Mouse (Mus musculus) limb, embryonic 15.5 days (tissue): Measurements from ENCODE around the gene Ppcdc. TPM values are rescaled to one million over a fixed set of nuclear protein-coding genes. Genes with fewer than 3 reads are reported as not detected.

ENCODE experiments used
- ATAC-seq: fragments of 200-750 bp; cut with Nextera tagmentation; 2 replicates; pipeline ENCODE4 v1.8.0; 2017; ENCODE audit warnings: low read depth, moderate TSS enrichment; ENCODE audit not compliant: insufficient number of reproducible peaks, low FRiP score, low TSS enrichment
- H3K27ac ChIP-seq: fragments of 300-500 bp; sonication (generic); 2 replicates; pipeline ENCODE4 v1.5.1; 2015; ENCODE audit warnings: moderate library complexity, mild to moderate bottlenecking, inconsistent platforms
- H3K27me3 ChIP-seq: fragments of 300-500 bp; sonication (generic); 2 replicates; pipeline ENCODE4 v1.6.1; 2015; ENCODE audit warnings: inconsistent platforms
- H3K36me3 ChIP-seq: fragments of 300-500 bp; sonication (generic); 2 replicates; pipeline ENCODE4 v1.6.1; 2015; ENCODE audit warnings: inconsistent platforms
- H3K4me1 ChIP-seq: fragments of 300-500 bp; sonication (generic); 2 replicates; pipeline ENCODE4 v1.6.1; 2015; ENCODE audit warnings: inconsistent platforms
- H3K4me2 ChIP-seq: fragments of 300-500 bp; sonication (generic); 2 replicates; pipeline ENCODE4 v1.6.1; 2015; ENCODE audit warnings: mild to moderate bottlenecking, inconsistent platforms
- H3K4me3 ChIP-seq: fragments of 300-500 bp; sonication (generic); 2 replicates; pipeline ENCODE4 v1.5.1; 2015; ENCODE audit warnings: mild to moderate bottlenecking, inconsistent platforms
- H3K9ac ChIP-seq: fragments of 300-500 bp; sonication (generic); 2 replicates; pipeline ENCODE4 v1.6.1; 2015; ENCODE audit warnings: inconsistent platforms
- H3K9me3 ChIP-seq: fragments of 300-500 bp; sonication (generic); 2 replicates; pipeline ENCODE4 v1.6.1; 2016; ENCODE audit warnings: inconsistent platforms
- WGBS: fragments of 180-500 bp; shearing (Covaris S2); methylation state at CpG from one replicate; pipeline ENCODE4 v1.1.7; 2015; 5-methylcytosine and 5-hydroxymethylcytosine counted together
- polyA plus RNA-seq: library from polyadenylated mRNA; unstranded; fragments of >200 nt; fragmentation: Nextera tagmentation; extraction: Ambion mirVana; gene quantifications from 2 replicates; pipeline ENCODE4 v1.2.1, GENCODE M21; 2015

Ppcdc gene
- polyA plus RNA-seq, 1 experiment from 2014 or later, result 23.3 TPM

DNA sequence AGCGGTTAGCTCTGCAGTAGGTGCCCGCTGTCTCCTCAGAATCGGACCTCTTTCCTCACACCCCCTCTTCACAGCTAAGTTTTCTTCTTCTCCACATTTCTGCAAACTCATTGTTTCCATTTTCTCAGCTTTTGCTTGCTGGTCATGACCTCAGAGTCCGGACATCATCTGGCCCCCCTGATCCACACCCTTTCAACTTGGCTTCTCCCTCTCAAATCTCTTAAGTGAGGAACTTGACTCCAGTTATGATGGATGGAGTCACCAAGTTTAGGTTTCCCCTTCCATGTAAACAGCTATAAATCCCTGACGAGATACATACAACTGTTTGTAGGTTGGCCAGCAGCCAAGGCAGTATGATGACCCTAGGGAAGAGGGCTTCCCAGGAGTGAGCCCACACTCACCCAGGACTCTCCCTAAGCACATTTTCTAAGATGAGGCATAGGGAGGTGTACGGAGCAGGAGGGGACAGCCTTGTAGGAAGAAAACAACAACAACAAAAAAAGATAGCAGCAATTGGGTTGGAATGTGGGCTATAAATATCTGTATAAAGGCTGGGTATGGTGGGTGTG, 96.9 kb downstream of the Ppcdc start:
- ATAC-seq, result no peak
- Histone ChIP-seq H3K4me3 (no peak overlapping the region), H3K9ac (no peak overlapping the region), H3K27me3 (no peaks in the 10 kb centered on the region), H3K9me3 (no peaks in the 10 kb centered on the region), H3K4me1 (no peaks in the 10 kb centered on the region), H3K36me3 (no peaks in the 10 kb centered on the region), H3K27ac (no peak overlapping the region), H3K4me2 (no peak overlapping the region)
- WGBS, result 70% methylated on average over 6 of the region's 6 CpGs

DNA sequence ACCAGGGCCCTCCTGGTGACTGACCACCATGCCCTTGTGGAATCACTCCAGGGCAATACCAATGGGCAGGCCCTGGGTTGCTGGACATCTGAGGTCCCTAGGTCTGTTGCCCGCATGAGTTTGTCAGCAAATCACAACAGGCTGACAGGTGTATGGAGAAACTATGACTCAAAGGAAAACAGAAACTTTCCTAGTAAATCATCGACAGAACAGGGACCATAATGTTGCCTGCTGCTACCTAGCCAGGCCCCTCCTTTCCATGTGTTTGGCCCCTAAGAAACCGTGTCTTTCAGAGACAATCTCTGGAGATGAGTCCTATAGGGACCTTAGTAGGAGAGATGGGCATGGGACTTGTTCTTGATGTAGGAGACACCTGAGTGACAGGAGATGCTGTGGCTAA, 97.7 kb downstream of the Ppcdc start:
- ATAC-seq, result no peak
- Histone ChIP-seq H3K27me3 (no peaks in the 10 kb centered on the region), H3K4me3 (no peak overlapping the region), H3K4me2 (no peak overlapping the region), H3K36me3 (no peaks in the 10 kb centered on the region), H3K27ac (no peak overlapping the region), H3K9ac (no peak overlapping the region), H3K9me3 (no peaks in the 10 kb centered on the region), H3K4me1 (no peaks in the 10 kb centered on the region)
- 82% methylated on average over 3 of the region's 3 CpGs for WGBS

DNA sequence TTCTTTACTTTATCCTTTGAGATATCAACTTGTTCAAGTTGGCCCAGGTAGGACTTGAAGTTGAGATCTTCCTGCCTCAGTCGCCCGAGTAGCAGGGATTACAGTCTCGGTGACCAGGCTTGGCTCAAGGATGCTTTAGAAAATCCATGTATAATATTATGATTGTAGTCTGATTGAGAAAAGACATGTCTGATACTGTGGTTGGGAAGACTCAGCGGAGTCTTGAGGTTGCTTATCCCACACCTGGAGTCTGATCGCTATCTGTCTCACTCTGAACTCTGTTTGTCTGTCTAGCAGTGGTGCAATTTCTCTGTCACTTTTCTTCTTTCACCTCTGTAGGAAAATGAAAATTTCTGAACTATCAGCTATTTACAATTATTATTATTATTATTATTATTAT, 99.6 kb downstream of the Ppcdc start:
- H3K9me3 ChIP-seq, result no peaks in the 10 kb centered on the region
- 97% methylated on average over 5 of the region's 5 CpGs for WGBS
- ATAC-seq, result no peak

DNA sequence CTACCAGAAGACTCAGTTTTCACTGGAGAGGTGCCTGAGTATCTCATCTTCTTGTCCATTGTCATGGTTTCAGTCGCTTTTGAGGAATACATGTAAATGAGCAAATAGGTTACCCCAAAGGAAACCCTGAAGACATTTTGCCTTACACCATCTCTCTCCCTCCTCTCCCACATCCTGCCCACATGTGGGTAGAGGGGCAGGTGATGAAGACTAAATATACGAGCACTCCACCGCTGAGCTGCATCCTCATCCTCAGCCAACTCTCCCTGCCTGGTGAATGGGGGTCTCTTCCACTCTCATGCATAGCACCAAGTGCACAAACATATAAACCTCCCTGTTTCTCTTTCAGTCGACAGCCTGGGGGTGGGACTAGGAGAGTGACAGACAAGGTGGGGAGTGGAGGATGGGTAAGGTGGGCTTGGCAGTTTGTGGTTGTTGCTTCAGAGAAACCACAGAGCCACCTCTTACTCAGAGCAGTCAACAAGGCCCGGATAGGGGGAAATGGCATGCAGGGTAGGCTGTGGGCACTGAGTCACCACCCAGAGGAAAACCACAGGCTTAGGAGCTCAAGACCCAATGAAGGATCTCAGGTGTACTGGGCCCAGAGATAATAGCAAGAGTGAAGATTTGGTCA, 100.2 kb downstream of the Ppcdc start:
- H3K27ac ChIP-seq, result no peak overlapping the region
- 74% methylated on average over 5 of the region's 5 CpGs for WGBS
- no peaks in the 10 kb centered on the region for H3K9me3 ChIP-seq
- no peak overlapping the region for H3K4me3 ChIP-seq
- H3K4me2 ChIP-seq, result no peak overlapping the region
- ATAC-seq, result no peak
- H3K4me1 ChIP-seq, result no peaks in the 10 kb centered on the region
- H3K36me3 ChIP-seq, result no peaks in the 10 kb centered on the region
- H3K27me3 ChIP-seq, result no peaks in the 10 kb centered on the region
- no peak overlapping the region for H3K9ac ChIP-seq

More for the DNA sequence above, 99.6 kb downstream of the Ppcdc start:
- Histone ChIP-seq H3K27me3 (no peaks in the 10 kb centered on the region), H3K4me3 (no peak overlapping the region), H3K9ac (no peak overlapping the region), H3K27ac (no peak overlapping the region), H3K4me1 (no peaks in the 10 kb centered on the region), H3K4me2 (no peak overlapping the region), H3K36me3 (no peaks in the 10 kb centered on the region)

DNA sequence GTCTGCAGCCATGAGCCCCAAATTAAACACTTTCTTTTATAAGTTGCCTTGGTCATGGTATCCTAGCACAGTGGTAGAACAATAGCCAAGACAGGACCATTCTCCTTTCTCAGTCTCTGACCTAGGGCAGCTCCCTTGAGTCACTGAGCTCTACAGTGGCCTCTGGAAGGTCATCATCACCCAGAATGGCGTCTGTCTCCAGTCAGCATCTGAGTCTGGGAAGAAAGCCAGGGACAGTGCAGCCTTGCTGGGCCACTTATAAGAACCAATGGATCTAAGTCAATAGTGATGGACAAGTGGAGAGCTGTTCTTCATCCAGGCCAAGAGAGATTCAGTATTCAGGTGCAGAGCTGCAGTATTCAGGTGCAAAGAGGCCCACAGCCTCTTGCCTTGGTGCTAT, 101.2 kb downstream of the Ppcdc start:
- Histone ChIP-seq H3K9me3 (no peaks in the 10 kb centered on the region), H3K4me1 (no peaks in the 10 kb centered on the region), H3K36me3 (no peaks in the 10 kb centered on the region), H3K4me3 (no peak overlapping the region), H3K9ac (no peak overlapping the region), H3K4me2 (no peak overlapping the region), H3K27me3 (no peaks in the 10 kb centered on the region), H3K27ac (no peak overlapping the region)
- WGBS, result 61% methylated on average over 1 of the region's 1 CpGs
- ATAC-seq, result no peak

Other genes starting within 250 kb of the Ppcdc start
- gene Trcg1, start 203.6 kb downstream of the Ppcdc start, polyA plus RNA-seq, result not detected in 2 replicates
- gene 1700017B05Rik, start 177.5 kb downstream of the Ppcdc start, polyA plus RNA-seq, result 17.7 and 18.0 TPM in 2 replicates
- 12.7 and 14.2 TPM in 2 replicates for gene Scamp5, start 27.9 kb upstream of the Ppcdc start, polyA plus RNA-seq
- 0.40 and 1.1 TPM in 2 replicates for gene Rpp25, start 63.9 kb upstream of the Ppcdc start, polyA plus RNA-seq
- 411 and 426 TPM in 2 replicates for gene Cox5a, start 81.2 kb upstream of the Ppcdc start, polyA plus RNA-seq
- gene Fam219b, start 97.4 kb upstream of the Ppcdc start, polyA plus RNA-seq, result 26.8 and 27.5 TPM in 2 replicates
- 37.9 and 49.8 TPM in 2 replicates for gene Mpi, start 112.6 kb upstream of the Ppcdc start, polyA plus RNA-seq
- 86.4 and 94.3 TPM in 2 replicates for gene Scamp2, start 120.8 kb upstream of the Ppcdc start, polyA plus RNA-seq
- 21.2 and 23.2 TPM in 2 replicates for gene Ulk3, start 149.3 kb upstream of the Ppcdc start, polyA plus RNA-seq
- 0.36 TPM in 1 of 2 replicates, not detected in the other for gene Cplx3, start 166.2 kb upstream of the Ppcdc start, polyA plus RNA-seq
- not detected in 2 replicates for gene Lman1l, start 180.7 kb upstream of the Ppcdc start, polyA plus RNA-seq
- 24.2 and 29.0 TPM in 2 replicates for gene Csk, start 213.5 kb upstream of the Ppcdc start, polyA plus RNA-seq
- not detected in 2 replicates for gene Cyp1a2, start 243.6 kb upstream of the Ppcdc start, polyA plus RNA-seq
- gene Cyp1a1, start 247.8 kb upstream of the Ppcdc start, polyA plus RNA-seq, result 0.08 TPM in 1 of 2 replicates, not detected in the other